Mouse (Mus musculus) MEL (cell line): ENCODE measurements at regions not wholly inside any gene's neighbourhood (a gene's known extent, or its start where the extent isn't known, plus 50 kb on each side); places are given as distances from the start of the nearest gene placed in this dataset.

Experiments
- DNase-seq: peaks from one replicate; pipeline ENCODE4 v3.0.0; 2011; ENCODE audit warnings: low read depth, low spot score
- H3K27ac ChIP-seq: 2 replicates; pipeline ENCODE4 v1.5.1; 2012; ENCODE audit warnings: low read depth, mild to moderate bottlenecking, control low read depth, low read length, moderate library complexity; ENCODE audit not compliant: control insufficient read depth
- H3K27me3 ChIP-seq, 2 experiments: fragments of 150-350 bp in 1 of 2; sonication (generic) in 1 of 2; 2 replicates each; pipeline ENCODE4 v1.6.1; 2012; ENCODE audit warnings: low read length in 2 of 2, mild to moderate bottlenecking in 2 of 2, improper control_type of control experiment in 1 of 2, moderate library complexity in 1 of 2; ENCODE audit not compliant: insufficient read depth in 2 of 2, control insufficient read depth in 1 of 2
- H3K36me3 ChIP-seq, 2 experiments: 2 replicates each; pipeline ENCODE4 v1.6.1; 2012 to 2014; ENCODE audit warnings: low read length in 2 of 2, improper control_type of control experiment in 1 of 2, inconsistent platforms in 1 of 2, mild to moderate bottlenecking in 1 of 2; ENCODE audit not compliant: insufficient read depth in 2 of 2, control insufficient read depth in 1 of 2
- H3K4me1 ChIP-seq, 2 experiments: fragments of 150-350 bp in 1 of 2; sonication (generic) in 1 of 2; 2 replicates each; pipeline ENCODE4 v1.6.1; 2012; ENCODE audit warnings: low read length in 2 of 2, improper control_type of control experiment in 1 of 2, mild to moderate bottlenecking in 1 of 2; ENCODE audit not compliant: insufficient read depth in 2 of 2, control insufficient read depth in 1 of 2
- H3K4me3 ChIP-seq, 2 experiments: fragments of 150-350 bp in 1 of 2; sonication (generic) in 1 of 2; 2 replicates each; pipeline ENCODE4 v1.5.1; 2012; ENCODE audit warnings: low read depth in 2 of 2, low read length in 2 of 2, mild to moderate bottlenecking in 2 of 2, moderate library complexity in 2 of 2, control low read depth in 1 of 2, improper control_type of control experiment in 1 of 2; ENCODE audit not compliant: control insufficient read depth in 1 of 2, insufficient read depth in 1 of 2
- H3K79me2 ChIP-seq: 2 replicates; pipeline ENCODE4 v1.6.1; 2012; ENCODE audit warnings: mild to moderate bottlenecking, low read length, moderate library complexity; ENCODE audit not compliant: control insufficient read depth, poor library complexity, insufficient read depth
- H3K9ac ChIP-seq: 2 replicates; pipeline ENCODE4 v1.6.1; 2012; ENCODE audit warnings: low read depth, mild to moderate bottlenecking, control low read depth, low read length, moderate library complexity; ENCODE audit not compliant: control insufficient read depth, poor library complexity, severe bottlenecking
- H3K9me3 ChIP-seq: fragments of 150-350 bp; sonication (generic); replicated peaks from 2 replicates; pipeline ENCODE4 v1.6.1; 2012; ENCODE audit warnings: mild to moderate bottlenecking, low read length, improper control_type of control experiment, moderate library complexity; ENCODE audit not compliant: insufficient read depth
- CHD1 ChIP-seq: IDR thresholded peaks from 2 replicates; pipeline ENCODE4 v1.6.1; 2012; ENCODE audit warnings: low read depth, mild to moderate bottlenecking, inconsistent platforms, low read length, improper control_type of control experiment
- CTCF ChIP-seq, 3 experiments: IDR thresholded peaks in 2 of 3; conservative IDR thresholded peaks in 1 of 3; 2 replicates each; pipeline ENCODE4 v1.5.1; 2011 to 2012; ENCODE audit warnings: low read length in 3 of 3, low read depth in 2 of 3, mild to moderate bottlenecking in 2 of 3, improper control_type of control experiment in 1 of 3, inconsistent platforms in 1 of 3, mixed read lengths in 1 of 3, moderate library complexity in 1 of 3; ENCODE audit not compliant: control insufficient read depth in 1 of 3, insufficient read depth in 1 of 3, poor library complexity in 1 of 3, severe bottlenecking in 1 of 3
- GABPA ChIP-seq: IDR thresholded peaks from 2 replicates; pipeline ENCODE4 v1.6.1; 2012; ENCODE audit warnings: low read depth, mild to moderate bottlenecking, inconsistent platforms, low read length, improper control_type of control experiment, moderate library complexity
- GATA1 ChIP-seq: IDR thresholded peaks from 2 replicates; pipeline ENCODE4 v1.6.1; 2011; ENCODE audit warnings: low read depth, low read length, improper control_type of control experiment
- JUND ChIP-seq: IDR thresholded peaks from 2 replicates; pipeline ENCODE4 v1.6.1; 2011; ENCODE audit warnings: low read depth, mild to moderate bottlenecking, improper control_type of control experiment, low read length
- MAFK ChIP-seq: IDR thresholded peaks from 2 replicates; pipeline ENCODE4 v1.6.1; 2011; ENCODE audit warnings: low read depth, mild to moderate bottlenecking, low read length, improper control_type of control experiment, borderline replicate concordance
- MXI1 ChIP-seq: IDR thresholded peaks from 2 replicates; pipeline ENCODE4 v1.6.1; 2011; ENCODE audit warnings: mild to moderate bottlenecking, low read depth, low read length, improper control_type of control experiment
- NELFE ChIP-seq: IDR thresholded peaks from 2 replicates; pipeline ENCODE4 v1.6.1; 2011; ENCODE audit warnings: low read depth, low read length, improper control_type of control experiment
- NRF1 ChIP-seq: IDR thresholded peaks from 2 replicates; pipeline ENCODE4 v1.6.1; 2014; ENCODE audit warnings: low read depth, mild to moderate bottlenecking, inconsistent platforms, low read length, improper control_type of control experiment, moderate library complexity; ENCODE audit not compliant: poor library complexity, insufficient read depth, severe bottlenecking
- POLR2AphosphoS2 ChIP-seq: IDR thresholded peaks from 2 replicates; pipeline ENCODE4 v1.6.1; 2011; ENCODE audit warnings: low read length, improper control_type of control experiment
- POLR2AphosphoS5 ChIP-seq: IDR thresholded peaks from 2 replicates; pipeline ENCODE4 v1.6.1; 2012; ENCODE audit warnings: low read depth, borderline replicate concordance, mild to moderate bottlenecking, inconsistent platforms, low read length, moderate library complexity, mixed read lengths
- RCOR1 ChIP-seq: IDR thresholded peaks from 2 replicates; pipeline ENCODE4 v1.6.1; 2012; ENCODE audit warnings: low read depth, mild to moderate bottlenecking, inconsistent platforms, low read length, improper control_type of control experiment
- SIN3A ChIP-seq: IDR thresholded peaks from 2 replicates; pipeline ENCODE4 v1.6.1; 2012; ENCODE audit warnings: low read length, improper control_type of control experiment, inconsistent platforms
- TAL1 ChIP-seq: IDR thresholded peaks from 2 replicates; pipeline ENCODE4 v1.6.1; 2012; ENCODE audit warnings: mild to moderate bottlenecking, inconsistent platforms, low read length, moderate library complexity, mixed read lengths
- TCF12 ChIP-seq: IDR thresholded peaks from 2 replicates; pipeline ENCODE4 v1.6.1; 2014; ENCODE audit warnings: low read depth, mild to moderate bottlenecking, inconsistent platforms, low read length, improper control_type of control experiment, moderate library complexity
- UBTF ChIP-seq: IDR thresholded peaks from 2 replicates; pipeline ENCODE4 v1.6.1; 2012; ENCODE audit warnings: low read depth, mild to moderate bottlenecking, inconsistent platforms, low read length, improper control_type of control experiment, moderate library complexity, borderline replicate concordance; ENCODE audit not compliant: insufficient read depth
- USF1 ChIP-seq: IDR thresholded peaks from 2 replicates; pipeline ENCODE4 v1.6.1; 2014; ENCODE audit warnings: low read depth, mild to moderate bottlenecking, inconsistent platforms, low read length, improper control_type of control experiment, moderate library complexity
- ZKSCAN1 ChIP-seq: IDR thresholded peaks from 2 replicates; pipeline ENCODE4 v1.6.1; 2012; ENCODE audit warnings: low read depth, mild to moderate bottlenecking, inconsistent platforms, low read length, improper control_type of control experiment, moderate library complexity

- Histone ChIP-seq H3K9ac (no peak overlapping the region), H3K4me3 (no peak overlapping the region), H3K27ac (no peak overlapping the region), H3K4me1 (no peaks in the 10 kb centered on the region), H3K27me3 (no peaks in the 10 kb centered on the region), H3K79me2 (no peaks in the 10 kb centered on the region), H3K36me3 (no peaks in the 10 kb centered on the region), H3K9me3 (no peaks in the 10 kb centered on the region)
- TF ChIP-seq SIN3A = no peak
- TF ChIP-seq POLR2AphosphoS5 = no peak
- no peak for TF ChIP-seq GABPA
- TF ChIP-seq TCF12 = no peak
- no peak for TF ChIP-seq GATA1
- TF ChIP-seq CHD1 = no peak
- TF ChIP-seq NELFE = no peak
- DNase-seq = no peak
Measured at GRCm38 (mm10) chr9:51518376-51518775, 189.7 kb upstream of the 1810046K07Rik start.

- Histone ChIP-seq H3K9me3 (no peaks in the 10 kb centered on the region), H3K9ac (no peak overlapping the region), H3K36me3 (no peaks in the 10 kb centered on the region), H3K27me3 (no peaks in the 10 kb centered on the region; a peak in 2 of 4 replicates), H3K4me3 (no peak overlapping the region), H3K79me2 (no peaks in the 10 kb centered on the region), H3K4me1 (no peaks in the 10 kb centered on the region), H3K27ac (no peak overlapping the region)
- TF ChIP-seq UBTF (no peak), GABPA (no peak), TAL1 (no peak), MXI1 (no peak), USF1 (no peak), POLR2AphosphoS2 (no peak), RCOR1 (no peak), CTCF (IDR thresholded peaks at IDR 0.05 in 2 of 3, conservative IDR thresholded peaks at IDR 0.05 in 1 of 3; ENCODE audit: control insufficient read depth in 1 of 3, insufficient read depth in 1 of 3, low read depth in 2 of 3, low read length in 3 of 3, poor library complexity in 1 of 3, severe bottlenecking in 1 of 3) (no peak), ZKSCAN1 (no peak), NELFE (no peak), MAFK (no peak), POLR2AphosphoS5 (no peak), NRF1 (no peak), GATA1 (no peak), JUND (no peak)
- no peak for DNase-seq
Measured at GRCm38 (mm10) chr9:51523471-51523870, 194.8 kb upstream of the 1810046K07Rik start.
